Mouse (Mus musculus) brain, embryonic 14.5 days (tissue): ENCODE results near the gene Nfam1.

ENCODE experiments used
- CTCF ChIP-seq: fragments of 200-500 bp; IDR thresholded peaks from 2 replicates; pipeline ENCODE4 v1.5.1; 2012; ENCODE audit warnings: inconsistent platforms, mild to moderate bottlenecking, moderate library complexity, borderline replicate concordance; ENCODE audit not compliant: insufficient read depth, insufficient read length; ENCODE audit errors: extremely low read depth
- POLR2A ChIP-seq: fragments of 200-500 bp; IDR thresholded peaks from 2 replicates; pipeline ENCODE4 v1.6.1; 2012; ENCODE audit warnings: mild to moderate bottlenecking, inconsistent platforms, borderline replicate concordance; ENCODE audit not compliant: poor library complexity, insufficient read depth, insufficient read length, severe bottlenecking; ENCODE audit errors: extremely low read depth

DNA sequence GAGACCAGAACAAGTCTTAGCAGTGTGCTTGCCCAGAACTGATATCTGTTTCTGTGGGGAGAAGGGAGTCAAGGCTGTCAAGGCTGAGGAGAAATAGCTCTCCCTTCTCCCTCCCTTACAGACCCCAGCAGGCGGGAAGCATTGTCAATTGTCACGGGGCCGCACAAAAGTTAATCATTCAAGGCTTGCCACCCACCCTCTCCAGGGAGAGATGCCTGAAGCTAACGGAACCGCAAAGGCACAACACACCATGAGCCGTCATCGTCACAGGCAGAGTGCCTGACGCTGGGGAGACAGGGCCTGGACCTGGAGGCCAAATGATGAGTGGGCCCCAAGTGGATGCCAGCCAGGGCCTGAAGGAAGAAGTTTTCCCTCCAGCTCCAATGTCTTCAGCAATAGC, 22.7 kb downstream of the Nfam1 start:
- no peak for TF ChIP-seq CTCF
- no peak for TF ChIP-seq POLR2A
